Mouse (Mus musculus) B cell, adult 2 months (primary cell): ENCODE measurements around the gene Gm16405.
"Not testable (repeated sequence)": the region's sequence is repeated elsewhere in the genome, so short reads cannot be mapped to it uniquely, and the experiment has no call there.

Source experiments
- DNase-seq, 2 experiments: peaks; one replicate each; pipeline ENCODE4 v3.0.0; 2022

Gm16405 gene

GRCm38 (mm10) chrX:54530908-54531307, at the start of gene Gm16405:
Gene Gm16405 (plus strand): TSS chrX:54531208.
- not testable (repeated sequence) for DNase-seq
